Mouse (Mus musculus) granulocyte monocyte progenitor cell, adult 5-6 weeks (primary cell): ENCODE measurements around the gene Spdya. TPM values are rescaled to one million over a fixed set of nuclear protein-coding genes. Genes with fewer than 3 reads are reported as not detected.
"Not testable (repeated sequence)": the region's sequence is repeated elsewhere in the genome, so short reads cannot be mapped to it uniquely, and the experiment has no call there.

Experiments used
- ATAC-seq: replicated peaks from 2 replicates; pipeline ENCODE4 v1.8.0; 2016; ENCODE audit warnings: mild to moderate bottlenecking, moderate TSS enrichment, inconsistent platforms; ENCODE audit not compliant: poor library complexity, severe bottlenecking
- total RNA-seq, 2 experiments: library from RNA; stranded (forward) in 1 of 2; stranded (reverse) in 1 of 2; fragments of 200-712, 200-1000 nt in 1 of 2; fragments of >200 nt in 1 of 2; fragmentation: Nextera tagmentation in 1 of 2; gene quantifications; 2 replicates each; pipeline ENCODE4 v1.2.3; 2014 to 2017

The Spdya gene
- total RNA-seq (2014; fragmentation: Nextera tagmentation) (not detected in 2 replicates), total RNA-seq (2017) (0.15 TPM in 1 of 2 replicates, not detected in the other)

DNA sequence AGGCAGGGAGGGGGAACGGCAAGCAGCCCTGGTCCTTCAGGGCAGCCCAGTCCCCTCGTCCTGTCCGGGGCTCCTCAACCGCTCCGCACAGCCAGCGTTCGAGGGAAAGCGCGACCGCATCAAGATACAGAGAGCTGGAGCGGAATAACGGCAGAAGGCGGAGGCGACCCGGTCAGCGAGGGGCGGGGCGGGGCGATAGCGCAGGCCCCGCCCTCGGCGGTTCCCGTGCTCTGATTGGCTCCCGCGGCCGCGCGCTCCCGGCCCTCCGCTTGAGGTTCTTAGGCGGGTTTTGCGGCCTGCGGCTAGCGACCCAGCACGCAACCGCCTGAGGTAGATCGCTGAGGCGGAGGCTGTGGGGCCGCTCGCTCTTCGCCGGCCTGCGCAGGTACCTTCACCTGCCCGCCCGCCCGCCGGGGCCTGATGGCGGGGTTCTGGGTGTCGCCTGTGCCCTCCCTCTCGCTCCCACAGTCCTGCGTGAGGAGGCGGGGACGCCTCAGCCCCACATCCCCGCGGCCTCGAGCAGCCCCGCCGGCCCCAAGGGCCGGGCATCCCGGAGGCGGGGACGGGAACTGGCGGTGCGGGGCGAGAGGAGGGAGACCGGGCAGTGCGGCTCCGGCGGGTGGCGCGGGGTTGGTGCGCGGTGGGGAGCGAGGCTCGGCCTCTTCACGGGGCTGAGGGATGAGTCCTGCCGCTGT is at the start of gene Spdya:
Gene Spdya (plus strand): TSS at position 305 of the 695 bp plus-strand sequence.
- ATAC-seq, result peak; percentile 96

DNA sequence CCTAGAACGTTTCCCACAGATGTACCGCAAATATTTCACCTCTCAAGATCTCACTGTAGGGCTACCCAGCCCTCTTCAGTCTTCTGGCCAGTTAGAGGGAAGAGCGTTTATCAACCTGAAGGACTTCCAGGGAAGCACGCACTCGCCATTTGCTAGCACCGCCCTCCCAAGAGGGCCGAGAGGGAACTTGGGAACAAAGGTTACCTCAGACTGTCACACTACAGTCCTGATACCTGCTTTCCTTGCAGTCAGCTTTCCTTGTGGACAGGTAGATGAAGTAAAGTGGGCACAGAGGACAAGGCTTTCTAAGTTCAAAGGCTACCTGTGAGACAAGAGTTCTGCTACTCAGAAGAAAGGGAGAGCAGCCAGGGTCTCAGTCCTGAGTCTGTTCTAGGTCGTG is 45.0 kb upstream of the Spdya start:
- no peak for ATAC-seq

DNA sequence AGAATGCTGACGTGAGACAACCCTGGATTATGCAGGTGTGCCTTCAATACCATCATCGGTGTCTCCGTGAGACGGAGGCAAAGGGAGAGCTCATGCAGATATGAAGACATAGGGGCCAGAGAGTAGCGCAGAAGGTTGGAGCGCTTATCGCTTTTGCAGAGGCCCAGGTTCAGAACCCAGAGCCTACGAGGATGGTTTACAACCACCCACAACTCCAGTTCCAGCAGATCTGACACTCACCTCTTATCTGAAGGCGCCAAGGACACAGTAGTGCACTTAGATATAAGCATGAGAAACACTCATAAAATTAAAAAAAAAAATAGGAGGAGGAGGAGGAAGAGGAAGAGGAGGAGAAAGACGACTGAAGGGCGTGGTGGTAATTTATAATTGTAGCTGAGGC is 41.6 kb upstream of the Spdya start:
- ATAC-seq, result no peak

DNA sequence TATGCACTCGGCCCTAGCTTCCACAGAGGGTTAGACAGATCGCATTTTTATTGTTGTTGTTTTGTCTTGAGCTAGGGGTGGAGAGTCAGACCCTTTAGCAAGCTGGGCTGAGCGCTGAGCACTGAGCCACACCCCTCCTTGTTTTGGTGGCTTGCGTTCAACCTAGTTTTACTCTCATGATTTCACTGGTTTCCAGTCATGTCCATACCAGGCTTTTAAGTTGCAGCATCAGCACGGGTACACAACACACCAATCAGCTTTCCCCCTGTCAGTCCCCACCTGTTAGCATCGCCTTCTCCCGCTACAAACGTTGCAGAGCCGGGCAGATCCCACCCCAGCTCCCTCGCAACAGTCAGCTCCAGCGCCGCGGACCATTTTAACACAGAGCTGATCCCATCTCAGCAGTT is 25.6 kb upstream of the Spdya start:
- ATAC-seq, result peak; percentile 42; the same call in 1 of the 2 replicates

DNA sequence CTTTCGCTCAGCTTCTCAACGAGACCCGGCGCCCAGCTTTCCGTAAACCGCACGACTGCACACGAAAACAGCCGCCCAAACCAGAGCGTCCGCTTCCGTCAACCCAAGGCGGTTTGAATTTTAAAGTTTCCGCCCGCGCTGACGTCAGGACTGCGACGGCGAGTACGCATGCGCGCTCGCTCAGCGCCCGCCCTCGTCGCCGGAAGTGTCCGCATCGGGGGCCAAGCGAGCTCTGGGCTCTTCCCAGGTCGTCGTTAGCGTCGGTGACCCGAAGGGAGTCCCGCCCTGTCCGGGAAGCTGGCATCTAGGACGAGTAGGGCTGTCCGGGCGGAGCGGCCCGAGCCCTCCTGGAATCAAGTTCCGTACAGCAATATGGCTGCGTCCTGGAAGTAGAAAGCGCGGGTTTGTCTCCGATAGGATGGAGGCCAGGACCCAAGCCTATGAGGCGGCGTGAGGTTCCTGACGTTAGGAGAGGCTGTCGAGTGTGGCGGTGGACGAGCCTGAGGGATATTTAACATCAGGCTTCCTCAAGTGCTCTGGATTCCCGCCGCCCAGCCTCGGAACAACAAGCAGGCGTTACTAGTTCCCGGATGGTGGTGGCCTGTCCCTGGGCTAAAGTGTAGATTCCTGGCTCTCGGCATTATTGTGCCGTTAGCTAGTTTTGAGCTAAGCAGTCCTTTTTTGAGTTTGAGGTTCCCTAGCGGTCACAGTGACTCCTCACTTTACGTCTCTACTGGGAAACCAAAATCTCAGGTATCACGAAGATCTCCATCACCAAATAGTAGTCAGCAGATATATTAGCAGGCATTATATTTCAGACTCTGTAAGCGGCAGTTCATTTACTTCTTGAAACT is 24.9 kb upstream of the Spdya start, which contains the start of gene Ndc80:
Gene Ndc80 (minus strand): TSS at position 147 of the 854 bp plus-strand sequence.
- peak; percentile 90 for ATAC-seq

DNA sequence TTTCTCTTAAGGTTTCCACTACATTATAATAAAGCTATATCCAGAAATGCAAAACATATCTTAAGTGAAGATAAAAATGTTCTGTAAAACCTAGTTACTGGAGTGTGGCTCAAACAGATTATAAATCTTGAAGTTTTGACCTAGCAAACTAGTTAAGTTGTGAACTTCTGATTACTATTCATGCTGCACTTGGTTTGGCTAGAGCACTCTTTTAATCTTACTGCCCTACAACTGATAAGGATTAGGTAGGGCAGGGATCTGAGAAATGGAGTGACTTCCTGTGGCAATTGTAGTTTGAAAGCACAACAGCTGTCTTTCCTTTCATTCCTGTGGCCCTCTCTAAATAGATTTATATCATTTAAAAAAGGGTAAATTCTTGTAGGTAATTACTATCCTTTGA is 23.8 kb upstream of the Spdya start:
- no peak for ATAC-seq

DNA sequence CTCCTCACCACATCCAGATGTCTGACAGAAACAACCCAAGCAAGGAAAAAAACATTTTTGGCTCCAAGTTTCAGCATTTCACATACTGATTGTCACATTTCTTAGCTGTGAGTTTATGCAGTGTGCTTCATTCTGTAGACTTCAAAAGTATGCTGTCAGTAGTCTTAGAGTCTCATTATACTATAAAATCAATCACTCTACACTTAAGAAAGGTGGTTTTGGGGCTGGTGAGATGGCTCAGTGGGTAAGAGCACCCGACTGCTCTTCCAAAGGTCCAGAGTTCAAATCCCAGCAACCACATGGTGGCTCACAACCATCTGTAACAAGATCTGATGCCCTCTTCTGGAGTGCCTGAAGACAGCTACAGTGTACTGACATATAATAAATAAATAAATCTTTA is 16.3 kb upstream of the Spdya start:
- ATAC-seq, result not testable (repeated sequence)

DNA sequence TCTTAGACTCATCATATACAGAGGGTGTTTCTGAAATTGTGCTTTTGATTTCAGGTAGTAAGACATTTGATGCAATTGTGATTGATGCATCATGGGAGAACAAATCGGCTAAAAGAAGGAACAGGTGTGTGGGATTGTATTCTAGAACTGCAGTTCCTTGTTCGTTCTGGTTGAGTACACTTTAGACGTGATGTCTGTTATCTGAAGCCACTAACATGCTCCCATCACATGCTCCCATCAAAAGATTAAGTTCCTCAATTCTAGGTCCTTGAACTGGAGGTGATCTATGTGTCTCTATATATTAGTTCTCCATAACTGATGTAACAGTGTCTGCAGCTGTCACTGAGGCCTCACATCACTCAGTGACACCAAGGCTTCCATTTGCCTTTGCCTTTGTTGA is 14.7 kb upstream of the Spdya start:
- no peak for ATAC-seq

DNA sequence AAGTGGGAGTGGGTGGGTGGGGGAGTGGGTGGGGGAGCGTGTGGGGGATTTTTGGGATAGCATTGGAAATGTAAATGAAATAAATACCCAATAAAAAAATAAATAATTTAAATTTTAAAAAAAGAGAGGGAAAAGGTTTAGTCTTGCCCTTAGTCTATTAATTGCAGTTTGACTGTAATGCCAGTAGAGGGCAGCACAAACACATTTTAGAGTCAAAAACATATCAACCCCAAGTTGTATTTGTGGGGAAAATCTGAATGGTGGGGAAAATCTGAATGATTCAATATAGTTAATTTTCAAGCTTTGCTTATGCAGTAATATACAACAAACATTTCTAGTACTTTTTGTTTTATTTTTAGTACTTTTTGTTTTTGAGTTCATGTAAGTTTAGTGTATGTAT is 3.3 kb upstream of the Spdya start:
- no peak for ATAC-seq

DNA sequence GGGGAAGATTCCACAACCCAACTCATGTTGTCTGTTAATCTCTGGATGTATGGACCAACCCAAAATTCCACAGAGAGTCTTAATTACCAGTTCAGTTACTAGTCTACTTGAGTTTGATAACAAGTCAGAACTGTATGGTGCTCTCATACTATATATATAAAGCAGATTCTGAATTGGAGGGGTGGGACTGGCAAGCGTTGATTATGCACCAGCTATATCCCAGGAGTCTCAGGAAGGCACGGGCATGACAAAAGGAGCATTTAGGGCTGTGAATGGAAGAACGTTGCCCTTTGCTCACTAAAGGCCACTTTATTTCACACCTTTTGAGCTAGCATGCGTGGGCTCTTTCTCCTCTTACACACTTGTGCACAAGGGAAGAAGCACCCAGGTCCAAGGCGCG is 511 bp upstream of the Spdya start:
- no peak for ATAC-seq

DNA sequence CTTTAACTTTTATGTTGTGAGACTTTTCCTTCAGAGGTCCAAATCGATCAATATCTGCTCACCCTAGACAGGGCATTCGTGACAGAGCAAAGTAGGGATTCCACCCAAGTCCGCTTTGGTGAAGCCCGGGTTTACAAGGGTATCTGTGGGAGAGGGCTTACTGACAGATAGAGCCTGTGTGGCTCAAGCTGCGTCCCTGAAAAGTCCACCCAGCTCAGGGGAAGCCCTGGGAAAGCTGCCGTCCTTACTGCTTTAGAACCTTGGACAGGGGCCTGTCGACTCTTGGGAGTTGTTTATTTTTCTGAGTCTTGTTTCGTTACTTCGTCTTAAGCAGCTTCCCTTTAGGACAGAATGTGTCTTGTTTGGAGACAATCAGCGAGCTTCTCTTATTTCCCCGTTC is 1.0 kb downstream of the Spdya start:
- no peak for ATAC-seq

DNA sequence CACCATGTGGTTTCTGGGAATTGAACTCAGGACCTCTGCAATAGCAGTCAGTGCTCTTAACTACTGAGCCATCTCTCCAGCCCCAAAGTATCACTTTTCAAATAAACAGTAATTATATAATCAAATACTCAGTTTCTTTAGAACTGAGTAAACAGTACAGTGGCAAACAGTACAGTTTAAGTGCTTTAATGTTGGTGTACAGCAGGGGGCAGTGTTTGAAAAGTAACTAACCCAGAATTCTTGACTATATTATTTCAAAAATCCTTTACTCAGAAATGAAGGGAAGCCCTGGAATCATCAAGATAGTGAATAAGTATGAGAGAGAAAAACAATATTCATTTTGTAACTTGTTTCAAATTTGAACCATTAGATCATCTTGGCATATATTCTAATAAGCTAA is 9.8 kb downstream of the Spdya start:
- peak; percentile 69 for ATAC-seq

DNA sequence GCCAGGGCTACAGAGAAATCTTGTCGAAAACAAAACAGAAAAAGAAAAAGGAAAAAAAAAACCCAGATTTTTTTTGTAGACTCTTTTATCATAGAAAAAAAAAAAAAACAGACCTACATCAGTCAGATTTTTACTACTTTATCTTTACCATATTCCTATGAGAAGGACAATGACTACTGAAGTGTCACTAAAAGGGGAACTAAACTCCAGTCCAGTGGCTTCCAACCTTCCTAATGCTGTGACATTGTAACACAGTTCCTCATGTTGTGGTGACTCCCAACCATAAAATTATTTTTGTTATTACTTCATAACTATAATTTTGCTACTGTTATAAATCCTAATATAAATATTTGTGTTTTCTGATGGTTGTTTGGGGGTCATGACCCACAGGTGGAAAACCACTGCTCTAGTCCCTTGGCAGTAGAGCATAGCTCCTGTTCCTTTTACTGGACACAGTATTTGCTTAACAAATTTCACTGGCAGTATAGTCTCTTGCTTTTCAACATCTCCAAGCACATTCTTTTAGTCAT is 27.4 kb downstream of the Spdya start:
- ATAC-seq, result peak; percentile 65; the same call in 1 of the 2 replicates

DNA sequence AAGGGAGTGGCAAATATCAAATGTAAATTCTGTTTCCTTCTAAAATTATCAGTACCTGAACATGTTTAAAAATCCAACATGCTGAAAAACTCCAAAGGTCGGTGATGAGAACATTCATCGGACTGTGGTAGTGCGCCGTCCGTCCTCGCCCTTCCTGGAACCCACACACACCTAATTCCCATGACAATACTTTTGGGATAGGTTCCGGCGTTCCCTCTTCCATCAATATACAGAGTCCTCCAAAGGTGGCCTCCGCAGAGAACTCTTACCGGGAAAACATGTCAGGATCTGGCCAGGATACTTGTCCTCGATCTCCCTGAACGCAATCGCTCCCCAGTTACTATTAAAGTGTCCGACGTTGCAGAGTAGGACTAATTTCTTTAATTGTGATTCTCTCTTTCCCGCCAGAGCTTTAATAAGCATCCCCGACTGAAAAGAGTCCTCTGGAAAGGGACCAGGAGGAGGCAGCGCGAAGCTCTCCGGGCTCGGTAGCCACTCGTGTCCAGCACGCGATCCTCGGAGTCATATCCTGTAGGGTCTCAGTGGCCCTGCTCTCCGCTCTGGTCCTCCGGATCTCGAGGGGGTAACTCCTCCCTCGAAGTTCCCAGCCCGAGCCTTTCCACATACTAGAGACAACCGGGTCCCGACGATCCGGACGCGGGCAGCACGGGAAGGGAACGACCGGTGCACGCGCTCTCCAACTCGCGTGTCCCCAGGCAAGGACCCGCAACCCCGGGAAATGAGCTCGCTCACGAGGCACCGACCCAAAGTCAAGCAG is 46.2 kb downstream of the Spdya start:
- no peak for ATAC-seq

DNA sequence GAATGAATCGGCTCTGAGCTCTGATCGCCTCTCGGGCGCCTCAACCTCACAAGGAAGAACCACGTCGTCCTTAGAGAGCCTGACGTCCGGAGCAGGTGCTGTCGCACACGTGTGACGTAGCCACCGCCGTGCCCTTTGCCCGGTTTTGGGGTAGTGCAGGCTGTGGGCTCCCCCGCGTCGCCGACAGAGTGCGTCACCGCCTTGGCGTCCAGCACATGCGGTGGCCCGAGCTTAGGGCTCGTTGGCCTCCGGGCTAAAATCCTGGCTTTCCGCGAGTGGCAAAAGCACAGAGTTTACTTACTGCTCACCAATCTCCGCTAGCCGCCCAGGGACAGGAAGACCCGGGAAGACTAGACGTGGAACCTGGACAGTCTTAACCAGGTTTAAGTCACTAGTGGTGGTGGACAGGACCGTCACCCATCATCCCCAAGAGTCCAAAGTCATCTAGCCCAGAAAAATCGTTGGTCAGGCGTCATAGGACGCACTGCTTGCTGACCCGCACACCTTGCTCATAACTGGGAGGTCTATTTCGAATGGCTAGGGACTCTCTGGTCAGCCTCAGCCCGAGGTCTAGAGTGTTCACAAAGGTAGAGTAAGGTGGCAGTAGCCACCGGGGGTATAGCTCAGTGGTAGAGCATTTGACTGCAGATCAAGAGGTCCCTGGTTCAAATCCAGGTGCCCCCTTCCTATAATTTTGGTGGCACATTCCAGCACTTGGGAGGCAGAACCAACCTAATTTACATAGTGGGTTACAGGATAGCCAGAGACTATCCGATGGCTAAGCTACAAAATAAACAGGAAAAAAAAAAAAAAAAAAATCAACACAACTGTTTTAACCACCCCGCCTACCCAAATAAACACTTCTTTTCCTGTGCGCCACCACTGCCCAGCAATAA is 47.0 kb downstream of the Spdya start:
- peak; percentile 92 for ATAC-seq

DNA sequence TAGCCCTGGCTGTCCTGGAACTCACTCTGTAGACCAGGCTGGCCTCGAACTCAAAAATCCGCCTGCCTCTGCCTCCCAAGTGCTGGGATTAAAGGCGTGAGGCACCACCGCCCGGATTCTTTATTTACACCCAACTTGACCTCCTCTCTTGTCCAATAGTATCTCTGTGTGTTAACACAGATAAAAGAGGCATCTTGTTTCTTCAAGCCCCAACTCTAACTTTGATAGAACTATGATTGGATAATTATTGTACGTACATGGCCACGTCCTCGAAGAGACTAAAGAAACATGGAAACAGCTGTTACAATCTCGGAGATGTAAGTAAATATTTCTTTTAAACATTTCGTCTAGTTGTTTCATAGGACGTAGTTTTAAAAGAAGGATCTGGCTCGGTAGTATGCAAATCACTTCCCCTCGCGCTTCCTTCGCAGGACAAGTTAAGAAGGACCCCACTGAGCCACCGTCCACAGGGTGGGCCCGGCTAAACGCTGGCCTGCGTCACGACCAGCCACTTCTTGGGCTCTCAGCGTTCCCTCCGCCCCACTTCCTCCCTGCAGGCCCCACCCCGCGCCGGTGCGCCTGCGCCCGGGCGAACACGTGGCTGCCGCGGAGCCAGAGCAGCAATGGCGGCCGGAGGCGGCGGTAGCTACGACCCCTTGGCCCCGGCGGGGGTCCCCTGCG is 63.9 kb downstream of the Spdya start, which contains the start of gene Wdr43:
Gene Wdr43 (plus strand): TSS at position 258 of the 681 bp plus-strand sequence.
- peak; percentile 97 for ATAC-seq

DNA sequence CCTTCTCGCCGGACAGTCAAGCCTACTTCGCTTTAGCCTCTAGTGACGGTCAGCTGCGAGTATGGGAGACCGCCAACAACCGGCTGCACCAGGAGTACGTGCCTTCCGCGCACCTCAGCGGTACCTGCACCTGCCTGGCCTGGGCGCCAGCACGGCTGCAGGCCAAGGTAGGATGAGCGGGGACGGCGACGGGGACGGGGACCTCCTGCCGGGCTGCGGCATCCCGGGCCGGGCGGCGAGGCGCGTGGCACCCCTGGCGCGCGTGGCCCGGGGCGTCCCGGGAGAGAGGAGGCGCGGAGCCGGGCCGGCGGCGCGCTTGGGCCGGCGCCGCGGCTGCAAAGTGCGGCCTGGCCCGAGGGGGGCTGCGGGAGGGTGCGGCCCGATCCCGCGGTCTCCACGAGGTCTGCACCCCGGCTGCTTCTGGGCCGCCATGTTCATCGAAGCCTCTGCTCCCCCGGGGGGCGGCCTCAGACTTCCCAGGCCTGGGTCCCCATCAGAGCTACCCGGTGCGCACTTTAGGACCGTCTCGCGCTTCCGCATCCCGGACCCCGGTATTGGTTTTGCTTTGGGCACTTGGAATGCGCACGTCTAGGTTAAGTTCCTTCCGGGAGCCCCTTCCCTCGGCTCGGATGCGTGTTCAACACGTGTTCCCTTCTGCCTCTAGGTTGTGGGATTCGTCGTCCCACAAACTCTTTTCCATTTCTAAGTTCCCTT is 64.6 kb downstream of the Spdya start:
- peak; percentile 56 for ATAC-seq

DNA sequence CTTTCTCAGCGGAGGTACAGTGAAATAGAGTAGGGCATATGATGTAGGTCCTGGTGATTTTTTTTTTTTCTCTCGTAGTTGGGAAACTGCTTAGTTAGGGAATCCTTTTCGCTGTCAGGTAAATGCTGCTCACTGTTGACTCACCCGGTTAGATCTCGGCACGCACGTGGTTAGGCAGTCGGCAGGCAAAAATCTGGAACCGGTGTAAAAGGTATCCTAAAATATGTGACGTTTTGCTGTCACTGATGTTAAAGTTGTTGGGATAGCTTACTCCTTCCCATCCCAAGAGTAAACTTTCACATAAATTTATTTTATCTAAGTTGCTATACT is 65.1 kb downstream of the Spdya start:
- peak; percentile 11; the same call in 1 of the 2 replicates for ATAC-seq
